Mouse (Mus musculus): ENCODE results near the gene Cabp2.
"Not testable (repeated sequence)": the region's sequence is repeated elsewhere in the genome, so short reads cannot be mapped to it uniquely, and the experiment has no call there.

Cabp2 gene

DNA sequence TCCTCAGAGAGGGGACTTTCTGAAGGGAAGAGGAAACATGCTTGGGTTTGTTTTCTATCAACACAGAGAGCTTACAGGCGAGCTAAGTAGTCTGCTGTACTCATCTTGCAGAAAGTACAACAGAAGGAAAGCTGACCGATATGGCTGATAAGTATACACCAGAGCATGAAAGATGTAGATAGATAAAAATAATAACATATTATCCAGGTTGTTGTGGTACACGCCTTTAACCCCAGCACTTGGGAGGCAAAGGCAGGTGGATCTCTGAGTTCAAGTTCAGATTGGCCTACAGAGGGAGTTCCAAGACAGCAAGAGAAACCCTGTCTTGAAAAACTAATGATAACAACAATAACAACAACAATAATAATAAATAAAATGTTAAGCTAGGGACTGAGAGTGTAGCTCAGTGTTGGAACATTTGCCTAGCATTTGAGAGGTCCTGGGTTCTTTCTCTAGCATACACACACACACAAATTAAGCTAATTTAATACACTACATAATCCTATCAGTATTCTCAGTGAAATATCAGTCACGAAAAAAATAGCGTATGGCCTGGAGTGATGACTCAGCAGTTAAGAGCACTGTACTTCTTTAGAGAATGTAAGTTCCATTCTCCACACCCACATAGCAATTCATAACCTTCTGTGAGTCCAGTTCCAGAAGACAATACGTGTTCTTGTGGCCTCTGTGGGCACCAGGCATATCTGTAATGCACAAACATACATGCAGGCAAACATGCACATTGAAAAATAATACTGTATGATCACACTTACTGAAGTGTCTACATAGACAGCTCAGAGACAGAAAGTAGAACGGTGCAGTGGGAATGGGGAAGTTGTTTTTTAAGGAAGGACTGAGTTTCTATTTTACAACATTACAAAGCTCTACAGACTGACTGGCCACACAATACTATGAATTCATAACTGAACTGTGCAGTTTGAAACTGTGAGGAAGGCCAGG is 41.3 kb downstream of the Cabp2 start:
- DNase-seq (ENCODE audit: low spot score in 2 of 2), result no peak

DNA sequence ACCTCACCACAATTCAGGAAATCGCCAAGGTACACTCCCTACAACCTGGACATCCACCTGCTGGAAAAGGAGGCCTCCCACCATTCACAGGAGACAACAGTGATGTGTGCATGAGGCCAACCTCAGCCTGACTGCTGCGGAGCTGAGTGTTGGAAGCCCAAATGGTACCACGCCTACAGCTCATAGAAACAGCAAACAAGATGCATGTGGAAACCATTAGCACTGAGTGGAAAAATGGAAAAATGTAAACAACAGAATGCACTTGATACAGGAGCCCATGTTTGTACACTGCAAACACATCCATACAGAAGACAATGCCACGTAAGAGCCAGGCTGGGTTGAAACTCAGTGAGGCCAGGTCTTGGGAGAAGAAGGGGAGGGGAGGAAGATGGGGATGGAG is 43.1 kb downstream of the Cabp2 start:
- DNase-seq (ENCODE audit: low spot score in 2 of 2), result no peak

DNA sequence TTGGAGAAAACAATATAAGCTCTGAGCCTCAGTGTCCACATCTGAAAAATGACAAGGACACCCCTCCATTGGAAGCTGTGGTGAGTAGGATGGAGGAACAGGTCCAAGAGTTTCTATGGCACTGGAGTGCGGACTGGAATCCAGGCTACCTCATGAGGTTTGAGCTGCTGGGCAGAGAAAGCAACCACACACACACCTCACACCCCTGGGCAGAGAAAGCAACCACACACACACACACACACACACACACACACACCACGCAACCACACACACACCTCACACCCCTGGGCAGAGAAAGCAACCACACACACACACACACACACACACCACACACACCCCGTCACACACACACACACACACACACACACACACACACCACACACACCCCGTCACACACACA is 43.9 kb downstream of the Cabp2 start:
- DNase-seq (ENCODE audit: low spot score in 2 of 2), result not testable (repeated sequence)

DNA sequence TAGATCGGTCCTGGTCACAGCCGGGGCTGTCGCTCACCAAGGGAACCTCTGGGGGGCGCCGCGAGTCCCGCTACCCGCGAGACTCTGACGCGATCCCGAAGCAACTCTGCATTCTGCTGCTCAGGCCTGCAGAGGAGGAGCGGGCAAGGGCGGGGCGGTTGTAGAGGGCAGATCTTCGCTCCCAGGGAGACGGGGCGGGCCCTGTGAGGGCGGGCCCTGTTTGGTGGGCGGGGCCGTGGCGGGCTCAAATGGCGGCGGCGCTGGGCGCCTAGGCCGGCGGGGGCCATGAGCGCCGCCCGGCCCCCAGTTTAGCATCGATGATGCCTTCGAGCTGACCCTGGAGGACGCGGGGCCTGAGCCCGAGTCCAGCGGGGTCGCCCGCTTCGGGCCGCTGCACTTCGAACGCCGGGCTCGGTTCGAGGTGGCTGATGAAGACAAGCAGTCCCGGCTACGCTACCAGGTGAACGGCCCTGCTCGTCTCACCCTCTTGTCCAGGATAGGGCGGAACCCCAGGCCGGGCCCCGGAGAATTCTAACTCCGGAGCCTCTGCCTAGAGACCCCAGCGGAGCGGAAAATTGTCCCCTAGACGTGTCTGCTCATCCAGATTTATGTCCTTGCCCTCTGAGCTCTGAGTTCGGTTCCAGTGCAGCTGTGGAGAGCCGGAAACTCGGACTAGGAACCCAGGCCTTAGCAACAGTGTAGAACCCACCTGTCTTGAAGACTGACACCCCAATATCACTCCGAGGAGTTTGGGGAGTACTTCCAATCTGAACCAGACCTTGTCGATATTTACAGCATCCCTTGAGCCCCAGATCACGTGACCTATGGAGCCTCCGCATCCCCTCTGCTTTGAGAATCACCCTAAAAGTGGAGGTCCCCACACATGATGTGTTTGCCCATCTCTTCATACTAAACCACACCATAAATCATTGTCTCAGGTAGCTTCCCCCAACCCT is 44.6 kb downstream of the Cabp2 start, which contains the start of gene Aip:
Gene Aip (minus strand): TSS at position 118 of the 956 bp plus-strand sequence.
- DNase-seq (ENCODE audit: low spot score in 2 of 2), result peak; percentile 97 to 98

DNA sequence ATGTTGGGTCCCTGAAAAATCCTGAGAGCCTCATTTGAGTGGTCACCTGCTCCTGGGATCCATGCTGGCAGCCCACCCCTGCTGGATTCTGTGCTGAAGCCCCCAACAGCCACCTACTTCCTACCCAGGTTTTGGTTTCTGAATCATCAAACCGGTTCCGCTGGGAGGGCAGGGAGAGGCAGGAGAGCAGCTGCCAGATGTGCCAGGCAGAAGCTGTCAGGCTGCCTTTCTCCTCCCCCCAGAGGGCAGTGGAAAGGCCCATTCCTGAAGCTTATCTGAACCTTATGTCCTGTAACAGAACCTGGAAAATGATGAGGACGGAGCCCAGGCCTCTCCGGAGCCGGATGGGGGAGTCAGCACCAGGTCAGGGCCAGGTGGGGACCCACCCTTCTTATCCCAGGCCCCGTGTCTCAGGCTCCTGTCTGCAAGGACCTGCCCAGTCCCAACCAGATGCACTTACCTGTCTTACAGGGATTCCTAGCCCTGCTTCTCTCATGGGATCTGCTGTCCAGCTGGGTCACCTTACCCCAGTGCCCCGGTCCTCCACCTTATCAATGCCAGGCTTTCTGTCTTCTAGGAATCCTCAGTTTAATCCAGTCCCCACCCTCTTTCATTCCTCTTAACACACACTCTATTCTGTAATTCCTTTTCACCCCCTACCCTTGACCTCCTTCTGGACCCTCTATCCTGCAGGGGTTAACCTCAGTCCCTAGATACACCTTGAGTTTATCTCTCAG is 45.5 kb downstream of the Cabp2 start:
- DNase-seq (ENCODE audit: low spot score in 2 of 2), result peak; percentile 45 to 67

DNA sequence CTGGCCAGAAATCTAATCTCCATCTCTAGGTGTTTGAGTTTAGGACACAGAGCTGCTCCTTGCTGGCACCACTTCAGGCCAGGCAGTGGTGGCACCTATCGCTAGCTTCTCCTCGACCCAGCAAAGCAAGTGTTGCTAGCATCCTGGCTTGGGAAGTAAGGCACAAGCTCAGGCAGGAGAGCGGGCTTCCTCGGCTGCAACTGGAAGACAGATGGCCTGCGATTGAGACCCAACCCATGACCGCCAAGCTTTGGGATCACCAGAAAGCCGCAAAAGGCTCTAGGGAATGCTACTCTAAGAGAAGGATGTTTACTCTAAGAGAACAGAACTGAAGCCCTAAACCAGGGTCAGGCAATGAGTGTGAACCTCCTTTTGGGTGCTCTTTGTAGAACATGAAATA is 48.1 kb downstream of the Cabp2 start:
- no peak for DNase-seq (ENCODE audit: low spot score in 2 of 2)

DNA sequence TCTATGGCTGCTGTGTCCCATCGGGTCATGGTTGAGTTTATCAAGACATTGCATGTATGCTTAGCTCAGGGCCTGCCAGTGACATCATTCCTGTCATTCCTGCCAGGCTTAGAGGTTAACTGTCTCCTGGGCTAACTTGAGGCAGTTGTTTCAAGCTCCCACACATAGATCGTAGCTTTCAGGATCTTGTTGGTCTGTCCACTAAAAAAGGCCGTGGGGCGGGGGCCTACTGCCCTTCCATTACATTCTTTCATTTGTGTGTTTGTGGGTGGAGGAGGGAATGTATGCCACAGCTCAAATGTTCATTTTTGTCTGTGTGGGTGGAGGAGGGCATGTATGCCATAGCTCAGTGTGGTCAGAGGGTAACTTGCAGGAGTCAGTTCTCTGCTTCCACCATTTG is 48.7 kb downstream of the Cabp2 start:
- no peak for DNase-seq (ENCODE audit: low spot score in 2 of 2)

DNA sequence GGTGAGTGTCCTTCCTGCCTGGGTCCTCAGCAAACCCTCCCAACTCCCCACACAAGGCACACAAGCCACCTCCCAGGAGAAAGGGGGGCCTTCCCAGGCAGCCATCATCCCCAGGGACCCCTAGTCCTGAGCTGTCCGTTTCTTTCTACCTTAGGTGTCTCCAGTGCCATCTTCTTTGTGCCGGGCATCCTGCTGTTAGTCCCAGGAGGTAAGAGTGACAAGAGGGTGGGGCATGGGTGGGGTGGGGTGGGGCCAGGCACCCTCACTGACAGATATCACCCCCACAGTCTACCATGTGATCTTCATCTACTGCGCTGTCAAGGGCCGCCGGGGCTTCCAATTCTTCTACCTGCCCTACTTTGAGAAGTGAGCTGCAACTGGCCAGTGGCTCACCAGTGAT is 49.7 kb downstream of the Cabp2 start:
- no peak for DNase-seq (ENCODE audit: low spot score in 2 of 2)

DNA sequence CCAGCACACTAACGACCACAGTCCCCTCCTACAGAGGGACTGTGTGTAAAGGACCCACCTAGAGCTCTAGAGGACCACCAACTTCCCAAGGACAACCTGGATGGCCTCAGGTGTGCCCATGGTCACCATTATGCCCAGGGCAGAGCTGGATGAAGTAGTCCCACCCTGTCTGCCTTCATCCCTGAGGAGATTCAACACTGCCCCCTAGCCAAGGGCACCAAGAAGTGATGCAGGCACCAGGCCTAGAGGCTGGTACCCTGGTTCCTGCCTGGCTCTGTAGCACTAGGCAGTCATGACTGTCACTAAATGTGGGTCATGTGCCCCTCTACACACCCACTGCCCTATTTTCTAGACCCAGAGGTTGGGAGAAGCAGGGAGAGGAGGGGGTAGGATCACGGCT is 50.4 kb downstream of the Cabp2 start:
- DNase-seq (ENCODE audit: low spot score in 2 of 2), result no peak

DNA sequence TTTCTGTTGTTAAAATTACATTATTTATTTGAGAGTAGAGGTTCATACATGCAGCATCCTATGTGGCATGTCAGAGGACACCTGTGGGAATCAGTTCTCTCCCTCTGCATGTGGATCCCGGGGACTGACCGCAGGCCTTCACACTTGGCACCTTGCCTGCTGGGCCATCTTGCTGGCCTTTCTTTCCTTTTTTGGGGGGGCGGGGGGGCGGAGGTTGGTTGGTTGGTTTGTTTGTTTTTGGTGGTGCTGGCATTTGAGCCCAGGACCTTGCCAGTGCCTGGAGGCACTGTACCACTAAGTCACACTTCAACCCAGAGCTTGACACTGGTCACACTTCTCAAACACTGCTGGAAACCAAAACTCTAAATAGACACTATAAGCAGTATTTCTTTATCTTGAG is 53.0 kb downstream of the Cabp2 start:
- no peak for DNase-seq (ENCODE audit: low spot score in 2 of 2)

DNA sequence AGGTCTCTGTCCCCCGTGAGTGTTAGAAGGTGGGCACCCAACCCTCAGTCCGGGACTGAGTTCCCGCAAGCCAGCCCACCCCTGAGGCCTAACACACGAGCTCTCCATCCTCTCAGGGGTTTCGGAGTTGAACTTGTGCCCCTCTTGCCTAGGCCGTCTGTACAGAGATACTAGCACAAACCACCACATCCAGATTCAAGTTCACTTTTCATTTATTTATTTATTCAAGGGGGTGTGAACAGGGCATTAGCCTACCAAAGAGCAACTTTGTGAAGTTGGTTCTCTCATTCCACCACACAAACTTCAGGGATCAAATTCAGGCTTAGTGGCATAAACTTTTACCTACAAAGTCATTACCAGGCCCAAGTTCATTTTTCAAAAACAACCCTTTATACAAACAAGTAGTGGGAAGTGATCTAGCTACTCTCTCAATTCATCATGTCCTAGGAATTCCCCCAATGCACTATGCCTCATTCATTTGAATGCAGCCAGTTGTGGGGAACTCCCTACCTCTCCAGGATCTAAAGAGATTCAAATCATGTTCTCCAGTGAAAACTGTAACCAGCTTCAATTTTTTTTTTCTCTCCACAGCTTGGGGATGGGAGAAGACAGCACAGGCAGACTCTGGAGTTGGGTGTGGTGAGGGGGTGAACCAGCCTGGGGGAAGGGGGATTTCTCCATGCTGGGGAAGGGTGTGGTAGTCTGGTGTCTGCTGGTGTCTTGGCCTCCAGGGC is 54.0 kb downstream of the Cabp2 start:
- DNase-seq (ENCODE audit: low spot score in 2 of 2), result not testable (repeated sequence)

DNA sequence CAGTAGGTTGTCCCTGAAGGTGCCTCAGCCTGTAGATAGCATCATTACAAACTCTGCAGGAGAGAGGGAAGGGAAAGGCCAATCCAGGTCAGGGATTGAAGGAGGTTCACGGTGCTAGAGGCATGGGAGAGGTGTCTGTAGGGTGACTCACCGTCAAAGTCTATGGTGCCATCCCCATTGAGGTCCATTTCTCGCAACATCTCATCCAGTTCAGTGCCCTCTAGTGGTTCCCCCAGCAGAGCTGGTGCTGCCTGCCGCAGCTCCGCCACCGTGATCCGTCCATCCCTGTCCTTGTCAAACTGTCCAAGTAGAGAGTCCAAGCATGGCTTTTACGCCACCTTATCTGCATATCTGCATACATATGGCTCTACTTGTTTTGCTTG is 54.6 kb downstream of the Cabp2 start:
- not testable (repeated sequence) for DNase-seq (ENCODE audit: low spot score in 2 of 2)

DNA sequence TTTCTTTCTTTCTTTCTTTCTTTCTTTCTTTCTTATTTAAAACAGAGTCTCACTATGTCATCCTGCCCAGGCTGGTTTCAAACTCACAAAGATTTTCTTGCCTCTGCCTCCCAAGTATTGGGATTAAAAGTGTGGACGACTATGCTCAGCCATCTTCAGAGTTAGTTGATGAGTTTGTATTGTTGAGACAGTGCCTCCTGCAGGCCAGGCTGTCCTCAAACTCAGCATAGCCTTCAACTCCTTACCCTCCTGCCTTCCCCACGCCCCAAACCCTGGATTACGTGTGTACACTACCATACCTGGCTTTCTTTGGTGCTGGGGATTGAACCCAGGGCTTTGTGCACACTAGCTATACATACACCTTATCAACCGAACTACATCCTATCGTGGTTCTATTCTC is 55.1 kb downstream of the Cabp2 start:
- no peak for DNase-seq (ENCODE audit: low spot score in 2 of 2)
